Mouse (Mus musculus) layer of hippocampus, postnatal 25 days (tissue): Measurements from ENCODE around the gene Cd200. TPM values are rescaled to one million over a fixed set of nuclear protein-coding genes. Genes with fewer than 3 reads are reported as not detected.

Experiments
- DNase-seq, 2 experiments: peaks; one replicate each; pipeline ENCODE4 v3.0.0; 2022; ENCODE audit warnings: mixed read lengths in 2 of 2, low spot score in 1 of 2; ENCODE audit errors: extremely low spot score in 1 of 2
- total RNA-seq, 2 experiments: library from RNA; stranded (reverse); gene quantifications; 2 replicates each; pipeline ENCODE4 v1.2.3; 2021

Gene Cd200
- total RNA-seq, 2 experiments from 2014 or later = 77.1 to 88.6 TPM

DNA sequence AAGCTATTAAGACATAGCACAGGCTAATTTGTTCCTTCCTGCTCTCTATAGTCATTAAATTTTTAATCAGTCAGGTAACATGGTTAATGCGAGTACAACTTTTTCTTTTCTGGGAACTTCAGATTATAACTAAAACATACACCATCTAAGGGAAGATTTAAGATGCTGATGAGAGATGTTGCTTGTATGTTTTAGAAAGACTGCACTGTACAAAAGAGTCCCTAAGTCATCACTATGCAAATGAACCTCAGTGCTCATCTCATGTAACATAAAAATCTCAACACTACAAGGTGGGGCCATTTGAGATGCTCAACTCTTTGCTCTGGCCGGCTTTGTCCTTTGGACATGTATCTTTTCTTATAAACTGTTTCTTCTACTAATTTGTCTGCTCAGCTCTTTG is 62.5 kb downstream of the Cd200 start:
- no peak for DNase-seq

DNA sequence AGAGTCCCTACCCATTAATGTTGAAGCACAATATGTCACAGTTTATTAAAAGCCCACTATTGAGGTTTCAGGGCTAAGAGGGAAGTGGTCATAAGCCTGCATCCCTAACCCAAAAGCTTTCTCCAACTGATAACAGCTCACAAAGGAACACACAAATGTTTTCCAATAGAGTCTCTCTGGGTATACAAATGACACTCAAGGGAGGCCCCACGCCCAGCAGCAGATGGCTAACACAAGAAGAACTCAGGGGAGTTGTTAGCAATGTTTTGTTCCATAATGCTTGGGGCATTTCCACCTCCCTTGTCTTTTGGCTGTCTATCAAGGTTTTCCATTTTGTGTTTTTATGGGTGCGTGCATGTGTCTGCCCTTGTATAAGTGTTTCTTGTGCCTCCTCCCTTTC is 64.0 kb downstream of the Cd200 start:
- DNase-seq = no peak

DNA sequence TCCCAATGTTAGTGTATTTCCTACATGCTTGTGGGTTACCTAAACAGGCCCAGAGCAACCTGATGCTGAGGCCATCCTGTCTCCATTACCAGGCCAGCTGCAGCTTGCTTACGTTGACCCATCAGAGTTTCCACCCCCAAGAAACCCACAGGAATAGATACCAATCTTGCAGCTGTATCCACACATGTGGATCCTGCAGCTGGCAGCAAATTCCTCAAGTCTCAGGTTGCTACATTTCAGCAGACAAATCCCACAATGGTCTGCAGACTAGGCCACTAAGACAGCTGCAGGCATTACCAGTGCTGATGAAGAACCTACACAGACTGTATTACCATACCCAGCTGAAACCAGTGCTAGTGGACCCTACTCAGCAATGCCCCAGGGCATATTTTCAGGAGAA is 72.4 kb downstream of the Cd200 start:
- no peak for DNase-seq

DNA sequence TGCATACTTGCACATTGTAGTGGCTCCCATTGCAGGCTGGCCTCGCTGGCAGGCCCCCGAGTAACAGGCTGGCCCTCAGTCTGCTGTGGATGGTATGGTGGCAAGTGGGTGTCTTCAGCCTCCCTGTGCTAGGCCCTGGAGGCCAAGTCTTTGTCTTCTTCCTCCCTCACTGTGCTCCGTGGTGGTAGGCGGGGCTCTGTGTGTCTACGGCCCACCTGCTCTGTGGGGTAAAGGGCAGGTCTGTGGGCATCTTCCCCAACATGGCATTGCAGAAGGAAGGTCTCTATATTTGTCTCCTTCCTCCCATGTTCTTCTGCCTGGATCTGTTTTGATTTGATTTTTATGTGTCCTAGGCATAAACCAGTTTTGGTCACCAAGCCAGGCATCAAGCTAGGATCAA is 74.0 kb downstream of the Cd200 start:
- no peak for DNase-seq

DNA sequence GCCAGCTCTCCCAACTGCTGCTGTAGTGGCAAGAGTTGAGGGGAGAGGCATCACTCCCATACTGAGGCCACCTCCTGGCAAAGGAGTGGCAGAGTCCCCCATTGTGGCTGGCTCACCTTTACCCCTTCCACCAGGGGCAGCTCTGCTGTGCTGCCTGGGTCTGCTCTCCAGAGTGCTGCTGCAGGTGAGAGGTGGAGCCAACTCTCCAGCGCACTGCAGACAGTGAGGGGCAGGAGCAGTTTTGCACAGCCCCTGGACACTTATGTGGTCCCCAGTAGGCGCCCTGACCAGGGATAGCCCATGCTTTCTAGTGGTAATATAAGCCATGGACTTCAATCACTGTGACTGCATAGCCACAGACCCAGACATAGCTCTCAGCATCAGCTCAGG is 74.5 kb downstream of the Cd200 start:
- no peak for DNase-seq

DNA sequence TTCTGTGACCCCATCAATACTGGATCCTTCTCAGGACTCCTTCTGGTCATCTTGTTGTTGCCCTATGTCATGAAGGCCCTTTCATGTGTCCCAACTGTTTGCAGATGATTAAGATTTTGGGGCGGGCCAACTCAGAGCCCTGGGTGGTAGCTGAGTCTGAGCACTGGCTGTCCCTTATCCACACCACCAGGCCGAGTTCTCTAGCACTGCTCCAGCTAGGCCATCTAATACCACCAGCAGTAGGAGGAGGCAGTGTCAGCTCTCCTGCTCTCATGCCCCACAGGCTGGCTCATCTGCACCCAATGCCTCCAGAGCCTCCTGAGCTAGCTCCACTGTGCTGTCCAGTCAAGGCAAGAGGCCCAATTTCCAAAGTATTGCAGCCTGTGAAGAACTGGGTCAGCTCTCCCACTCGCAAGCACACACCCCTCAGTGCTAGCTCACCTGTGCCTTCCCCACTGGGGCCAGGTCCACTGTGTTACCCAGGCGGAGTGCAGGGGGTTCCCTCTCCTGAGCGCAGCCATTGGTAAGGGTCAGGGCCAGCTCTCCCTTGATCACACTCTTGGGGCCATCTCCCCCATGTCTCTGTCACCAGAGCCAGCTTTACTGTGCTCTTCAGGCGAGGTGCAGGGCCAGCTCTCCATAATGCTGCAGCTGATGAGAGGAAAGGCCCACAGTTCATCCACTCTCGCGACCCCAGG is 75.0 kb downstream of the Cd200 start:
- DNase-seq = no peak

DNA sequence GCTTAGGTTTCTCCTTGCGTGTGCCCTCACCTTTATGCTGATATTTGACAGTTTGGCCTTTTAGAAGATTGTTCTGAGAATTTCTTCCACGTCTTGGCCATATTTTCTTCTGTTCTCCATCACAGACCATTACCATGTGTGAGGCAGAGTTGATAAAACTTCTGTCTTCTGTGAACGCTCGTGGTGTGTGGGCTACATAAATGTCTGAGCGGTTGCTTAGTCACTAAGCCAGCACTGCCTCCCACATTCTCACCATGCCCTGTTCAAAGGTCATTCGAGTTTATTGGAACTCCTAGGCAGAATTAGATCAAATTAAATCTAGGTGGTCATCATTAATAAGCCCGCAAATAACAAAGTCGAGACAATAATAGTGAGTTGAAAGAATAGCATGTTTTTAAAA is 76.3 kb downstream of the Cd200 start:
- DNase-seq = no peak

Other genes starting within 250 kb of the Cd200 start
- gene Btla, start 184.7 kb downstream of the Cd200 start, total RNA-seq = under 1 TPM; 0.12 to 0.19 TPM
- gene Gm609, start 83.9 kb upstream of the Cd200 start, total RNA-seq = under 1 TPM; 0.07 to 0.28 TPM
- not detected for gene Gm17783, start 123.0 kb upstream of the Cd200 start, total RNA-seq
- gene Slc9c1, start 126.3 kb upstream of the Cd200 start, total RNA-seq = not detected
- gene Gcsam, start 201.3 kb upstream of the Cd200 start, total RNA-seq = not detected
- under 1 TPM in 1 of 2 experiments, not detected in 1; 0.32 TPM for gene BC016579, start 245.0 kb upstream of the Cd200 start, total RNA-seq